Mouse (Mus musculus) ES-Bruce4 (cell line): ENCODE data around the gene Ccdc186.

ENCODE experiments used
- CTCF ChIP-seq: IDR thresholded peaks from one replicate; pipeline ENCODE4 v1.8.1; 2011; ENCODE audit warnings: low read depth, low read length
- EP300 ChIP-seq: IDR thresholded peaks from 2 replicates; pipeline ENCODE4 v1.6.1; 2011; ENCODE audit warnings: low read depth, low read length; ENCODE audit not compliant: insufficient read depth
- POLR2A ChIP-seq: IDR thresholded peaks from one replicate; pipeline ENCODE4 v1.8.1; 2011; ENCODE audit warnings: low read length; ENCODE audit not compliant: insufficient read depth

- TF ChIP-seq CTCF (no peak), POLR2A (no peak), EP300 (no peak)
Measured at GRCm38 (mm10) chr19:56761727-56762126, 60.3 kb downstream of the Ccdc186 start.
